Mouse (Mus musculus) cerebellum, postnatal 25 days (tissue): ENCODE data around the gene Son.

Source experiments
- DNase-seq, 2 experiments: peaks; one replicate each; pipeline ENCODE4 v3.0.0; 2021; ENCODE audit warnings: mixed read lengths in 2 of 2

Son gene

DNA sequence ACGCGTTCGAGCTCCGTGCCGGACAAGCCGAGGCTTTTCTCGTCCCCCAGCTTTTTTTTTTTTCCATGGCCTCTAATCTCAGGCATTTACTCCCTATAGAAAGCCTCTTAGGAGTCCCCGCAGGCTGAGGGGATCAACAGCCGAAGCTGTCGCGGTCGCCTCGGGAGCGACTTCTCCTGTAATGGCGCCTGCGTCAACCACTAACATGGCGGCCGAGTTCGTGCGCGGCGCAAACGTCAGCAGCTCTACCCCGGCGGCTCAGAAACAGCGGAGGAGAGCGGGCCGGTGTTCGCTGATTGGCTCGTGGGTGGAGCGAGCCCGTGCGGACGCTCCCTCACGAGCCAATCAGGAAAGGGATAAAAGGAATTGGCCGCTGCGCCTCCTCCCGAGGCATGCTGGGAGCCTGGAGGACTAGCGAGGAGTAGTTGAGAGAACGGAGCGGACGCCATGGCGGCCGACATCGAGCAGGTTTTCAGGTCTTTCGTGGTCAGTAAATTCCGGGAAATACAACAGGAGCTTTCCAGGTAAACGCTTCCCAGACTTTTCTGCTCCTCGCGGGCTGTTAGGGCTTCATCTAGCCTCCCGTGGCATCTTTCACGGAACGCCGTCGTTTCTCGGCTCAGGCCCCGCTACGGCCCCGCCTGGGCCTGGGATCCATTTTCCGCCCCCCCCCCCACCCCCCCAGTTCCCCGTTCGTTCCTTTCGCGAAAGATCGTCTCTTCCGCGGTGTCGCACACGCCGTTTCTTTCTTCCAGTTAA lies at the start of gene Son:
Gene Son, plus strand, starts transcription at position 46 of the 759 bp plus-strand sequence.
- peak; percentile 96 to 97 for DNase-seq

DNA sequence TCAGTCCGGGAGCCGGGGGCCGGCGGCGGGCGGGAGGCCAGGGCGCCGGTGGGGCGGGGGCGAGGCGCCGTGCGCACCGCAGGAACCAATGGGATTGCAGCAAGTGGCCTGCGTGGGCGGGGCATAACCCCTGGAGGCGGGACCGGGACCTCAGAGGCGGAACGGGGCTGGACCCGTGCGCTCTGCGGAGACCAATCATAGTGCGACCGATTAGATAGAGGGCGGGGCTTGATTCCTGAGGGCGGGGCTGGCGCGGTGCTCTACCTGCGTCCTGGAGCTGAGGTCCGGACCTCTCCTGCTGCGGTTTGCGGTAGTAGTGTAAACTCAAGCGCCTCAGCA lies 49.7 kb upstream of the Son start, which contains the start of gene Tmem50b:
Gene Tmem50b, minus strand, starts transcription at position 129 of the 339 bp plus-strand sequence.
- peak; percentile 100 for DNase-seq

DNA sequence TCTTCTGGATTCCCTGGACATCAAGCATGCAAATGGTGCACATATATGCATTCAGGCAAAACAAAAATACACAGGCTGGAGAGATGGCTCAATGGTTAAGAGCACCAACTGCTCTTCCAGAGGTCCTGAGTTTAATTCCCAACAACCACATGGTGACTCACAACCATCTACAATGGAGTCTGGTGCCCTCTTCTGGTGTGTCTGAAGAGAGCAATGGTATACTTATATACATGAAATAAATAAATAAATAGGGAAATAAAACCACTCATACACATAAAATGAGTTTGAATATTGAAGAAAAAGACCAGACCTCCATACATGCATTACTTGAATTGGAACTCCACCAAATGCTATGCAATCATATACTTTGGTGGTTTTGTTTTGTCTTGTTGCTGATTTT lies 48.1 kb upstream of the Son start:
- no peak for DNase-seq

DNA sequence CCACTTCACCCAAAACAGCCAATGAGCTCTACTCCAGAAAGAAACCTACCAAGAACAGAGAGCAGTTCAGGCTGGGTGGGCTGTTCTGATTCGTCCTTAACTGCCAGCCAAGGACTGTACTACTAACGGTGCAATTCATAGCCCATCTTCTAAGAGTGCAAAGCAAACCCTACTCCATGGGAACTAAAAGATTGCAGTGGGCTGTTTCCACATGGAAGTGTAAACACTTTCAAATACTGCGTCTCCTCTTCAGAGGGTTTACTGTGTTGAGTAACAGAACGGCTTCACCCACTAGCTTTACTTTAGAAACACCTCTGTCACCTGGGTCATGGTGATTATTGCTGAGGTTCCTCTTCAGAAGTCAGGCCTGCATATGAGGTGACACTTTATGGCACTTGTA lies 46.2 kb upstream of the Son start:
- DNase-seq, result no peak

DNA sequence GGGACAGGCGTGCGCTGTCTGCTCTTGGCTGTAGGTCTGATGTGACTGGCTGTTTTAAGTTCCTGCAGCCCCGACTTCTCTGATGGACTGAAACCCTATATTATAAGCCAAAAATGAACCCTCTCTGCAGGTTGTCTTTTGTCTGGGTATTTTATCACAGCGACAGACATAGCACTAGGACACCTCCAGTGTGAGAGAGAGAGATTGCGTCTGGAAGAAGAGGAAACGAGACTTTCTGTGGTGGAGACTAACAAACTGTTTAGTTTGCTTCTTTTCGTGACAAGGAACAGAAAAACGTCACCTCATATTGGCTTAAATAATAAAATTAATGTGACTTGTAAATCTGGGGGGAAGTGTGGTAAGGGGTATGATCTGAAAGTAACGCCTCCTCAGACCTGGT lies 45.6 kb upstream of the Son start:
- no peak for DNase-seq

DNA sequence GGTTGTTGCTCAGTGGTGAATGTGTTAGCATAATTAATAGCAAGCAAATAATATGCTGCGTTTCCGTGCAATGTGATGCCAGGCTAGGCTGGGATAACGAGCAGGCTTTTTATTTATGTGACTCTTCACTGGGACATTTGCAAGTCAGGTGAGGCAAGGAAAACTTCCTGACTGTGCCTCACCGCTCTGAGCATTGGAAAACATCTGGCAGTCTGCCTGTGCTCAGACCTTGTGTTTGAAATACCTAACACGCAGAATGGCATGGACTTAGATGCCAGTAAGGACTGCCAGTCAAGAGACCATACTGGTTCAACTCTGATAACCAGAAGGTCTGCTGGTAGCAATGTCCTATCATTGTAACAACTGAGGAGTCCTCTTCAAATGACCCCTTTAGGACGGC lies 42.1 kb upstream of the Son start:
- no peak for DNase-seq

DNA sequence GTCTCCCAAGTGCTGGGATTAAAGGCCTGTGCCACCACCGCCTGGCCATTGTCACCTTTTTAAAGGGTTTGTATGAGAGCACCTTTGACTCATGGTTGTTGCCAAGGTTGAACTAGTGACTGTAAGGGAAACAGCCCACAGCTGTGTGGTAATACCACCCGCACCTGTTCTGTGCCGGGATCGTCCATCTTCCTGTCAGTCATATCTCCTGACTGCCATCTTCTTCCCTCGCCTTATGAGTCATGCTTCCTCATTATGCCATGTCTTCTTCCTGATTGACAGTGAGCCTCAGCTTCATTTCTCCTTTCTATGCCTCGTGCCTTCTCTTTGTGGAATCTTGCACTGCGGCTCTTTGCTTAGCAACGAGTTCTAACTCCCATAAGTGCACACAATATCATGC lies 40.3 kb upstream of the Son start:
- DNase-seq, result no peak

DNA sequence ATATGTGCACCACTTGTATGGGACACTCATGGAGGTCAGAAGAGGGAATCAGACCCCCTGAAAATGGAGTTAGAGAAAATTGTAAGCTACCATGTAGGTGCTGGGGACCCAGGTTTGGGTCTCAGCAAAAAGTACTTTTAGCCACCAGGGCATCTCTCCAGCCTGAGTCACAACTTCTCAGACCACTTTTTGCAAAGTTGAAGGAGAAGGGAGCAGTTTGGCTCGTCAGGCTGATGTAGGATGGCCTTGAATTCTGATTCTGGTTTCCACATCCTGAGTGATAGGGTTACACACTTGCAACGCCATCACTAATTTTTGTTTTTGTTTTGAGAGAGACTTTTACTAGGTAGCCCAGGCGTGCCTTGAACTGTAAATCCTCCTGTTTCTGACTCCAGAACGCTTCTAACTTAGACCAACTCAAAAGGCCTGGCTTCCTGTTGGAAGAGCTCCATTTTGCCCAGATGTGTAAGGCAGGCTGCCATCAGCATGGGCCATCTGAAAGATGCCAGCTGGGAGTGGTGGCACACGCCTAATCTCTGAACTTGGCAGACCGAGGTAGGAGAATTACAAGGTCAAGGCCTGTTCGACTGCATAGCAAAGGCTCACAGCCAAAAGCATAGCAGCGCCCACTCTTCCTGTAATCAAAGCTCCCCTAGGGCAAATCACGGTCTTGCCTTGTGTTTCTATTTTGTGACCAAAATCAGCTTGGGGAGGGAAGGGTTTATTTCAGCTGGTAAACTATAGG lies 37.6 kb upstream of the Son start:
- no peak for DNase-seq

DNA sequence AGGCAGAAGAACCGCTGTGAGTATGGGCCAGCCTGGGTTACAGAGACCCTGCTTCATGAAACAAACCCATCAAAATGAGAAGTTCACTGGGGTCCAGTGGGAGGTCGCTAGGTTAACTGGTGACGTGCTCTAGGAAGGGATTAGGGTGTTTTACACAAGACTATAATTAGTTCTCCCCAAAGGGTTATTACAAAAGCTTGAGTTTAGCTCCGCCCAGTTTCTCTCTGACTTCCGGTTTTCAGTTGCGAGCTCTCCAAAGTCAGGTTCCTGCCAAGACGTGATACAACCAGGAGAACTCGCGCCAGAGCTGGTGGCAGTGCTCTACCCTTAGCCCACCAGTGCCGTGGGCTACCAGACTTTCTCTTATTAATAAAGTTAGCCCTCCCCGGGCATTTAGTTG lies 36.1 kb upstream of the Son start:
- no peak for DNase-seq

DNA sequence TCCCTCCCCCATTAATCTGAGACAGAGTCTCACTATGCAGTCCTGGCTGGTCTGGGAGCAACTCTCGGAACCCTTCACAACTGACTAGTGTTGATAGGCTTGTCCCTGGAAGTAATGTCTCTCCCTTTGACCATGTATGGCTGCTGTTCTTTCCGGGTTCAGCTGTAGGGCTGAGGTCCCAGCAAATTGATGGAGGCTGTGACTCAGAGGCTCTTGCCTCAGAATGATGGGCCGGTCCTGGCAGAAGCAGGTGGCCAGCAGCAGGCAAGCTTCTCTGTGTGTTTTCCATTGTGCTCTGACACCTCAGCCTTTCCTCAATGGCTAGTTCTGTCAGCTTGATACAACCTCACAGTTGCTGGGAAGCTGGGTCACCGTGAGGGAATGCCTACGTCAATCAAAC lies 34.8 kb upstream of the Son start:
- DNase-seq, result no peak

DNA sequence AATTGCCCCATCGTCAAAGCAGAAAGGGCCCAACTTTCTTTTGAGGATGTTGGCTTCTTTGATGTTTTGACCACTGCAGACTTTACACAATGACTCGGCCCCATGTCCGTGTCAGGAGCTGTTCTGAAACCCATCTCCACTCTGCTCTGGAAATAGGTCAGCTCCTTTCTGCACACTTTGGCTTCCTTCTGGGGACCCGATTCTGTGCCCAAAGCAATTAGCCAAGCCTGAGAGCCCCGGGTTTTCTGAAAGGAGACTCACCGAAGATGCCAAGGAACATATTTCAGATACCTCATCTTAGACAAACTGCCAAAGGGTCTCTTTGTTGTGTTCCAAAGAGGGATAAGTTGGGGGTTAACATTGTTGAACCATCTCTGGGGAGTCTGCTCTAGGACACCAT lies 32.8 kb upstream of the Son start:
- peak in 1 of 2 experiments; percentile 29 for DNase-seq

DNA sequence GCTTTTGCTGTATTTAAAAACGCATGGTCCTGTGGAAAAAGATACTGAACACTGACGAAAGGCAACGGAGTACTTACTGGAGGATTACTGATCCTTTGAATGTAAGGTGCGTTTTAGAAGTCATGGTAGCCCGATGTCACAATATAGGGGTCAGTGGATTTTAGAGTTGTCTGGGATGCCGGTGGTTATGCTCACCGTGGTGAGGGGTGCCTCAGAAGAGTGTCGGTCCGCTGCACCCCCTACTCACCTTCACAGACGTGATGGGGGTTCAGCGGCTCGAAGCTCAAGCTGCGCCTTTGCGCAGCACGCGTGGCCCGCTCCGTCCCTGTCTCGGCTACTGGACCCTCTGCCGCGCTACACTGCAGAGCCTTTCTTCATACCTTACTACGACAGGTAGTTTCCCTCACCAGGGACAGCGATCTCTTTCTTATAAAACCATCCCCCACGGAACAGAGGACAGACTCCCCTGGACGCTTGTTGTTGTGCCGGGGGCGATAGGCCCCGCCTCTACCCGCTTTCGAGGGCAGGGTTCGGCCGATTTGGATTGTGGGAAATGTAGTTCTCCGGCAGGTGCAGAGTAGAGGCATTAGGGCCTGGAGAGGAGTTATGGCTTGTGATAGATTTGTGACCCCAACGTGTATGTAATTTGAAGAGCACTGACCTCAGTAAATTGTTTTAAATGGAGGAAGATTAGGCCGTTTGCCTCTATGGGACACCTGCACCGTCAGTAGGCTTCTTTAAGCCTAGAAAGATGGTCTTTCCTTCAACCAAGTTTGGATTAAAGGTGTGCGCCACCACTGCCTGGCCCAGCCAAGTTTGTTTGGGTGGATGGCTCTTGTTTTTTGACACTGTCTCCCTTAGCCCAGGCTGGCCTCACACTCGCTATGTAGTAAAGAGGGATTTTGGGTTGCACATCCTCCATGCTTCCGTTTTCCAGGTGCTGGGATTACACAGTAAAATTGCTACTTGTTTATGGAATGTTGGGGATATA lies 28.5 kb upstream of the Son start, which contains the start of gene Dnajc28:
Gene Dnajc28, minus strand, starts transcription at position 516 of the 991 bp plus-strand sequence.
- DNase-seq, result peak; percentile 87 to 91

DNA sequence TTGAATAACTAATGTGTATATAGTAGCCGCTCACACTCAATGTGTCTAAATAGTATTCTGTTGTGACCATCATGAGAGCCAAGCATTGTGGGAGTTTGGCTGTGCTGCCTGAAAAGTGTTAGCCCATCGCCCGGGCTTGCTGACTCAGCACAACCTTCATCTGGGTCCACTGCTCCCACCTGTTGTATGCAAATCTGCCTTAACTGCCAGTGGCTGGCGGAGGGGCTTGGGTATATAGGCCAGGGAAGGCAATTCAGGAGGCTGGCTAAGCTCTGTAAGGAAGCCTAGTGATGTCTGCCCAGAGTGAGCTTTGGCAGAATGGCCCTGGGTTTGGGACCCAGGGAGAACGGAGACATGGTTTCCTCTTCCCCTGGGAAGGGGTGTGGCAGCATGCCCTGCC lies 27.1 kb upstream of the Son start:
- no peak for DNase-seq

DNA sequence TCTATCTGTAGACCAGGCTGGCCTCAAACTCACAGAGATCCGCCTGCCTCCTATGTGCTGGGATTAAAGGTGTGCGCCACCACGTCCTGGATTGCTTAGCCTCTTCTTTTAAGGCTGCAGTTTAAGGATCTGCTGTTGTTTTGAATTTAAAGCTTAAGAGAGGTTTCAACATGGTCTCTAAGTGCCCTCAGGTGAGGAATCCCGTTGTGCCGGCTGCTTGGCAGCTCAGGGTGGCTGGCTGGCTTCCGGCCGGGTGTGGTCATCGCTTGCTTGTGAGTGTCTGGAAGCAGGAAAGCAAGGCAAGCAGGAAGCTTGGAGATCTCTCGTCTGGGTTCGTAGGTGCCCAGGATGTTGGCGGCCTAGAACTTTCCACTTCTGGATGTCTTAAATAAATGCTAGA lies 26.3 kb upstream of the Son start:
- DNase-seq, result no peak

DNA sequence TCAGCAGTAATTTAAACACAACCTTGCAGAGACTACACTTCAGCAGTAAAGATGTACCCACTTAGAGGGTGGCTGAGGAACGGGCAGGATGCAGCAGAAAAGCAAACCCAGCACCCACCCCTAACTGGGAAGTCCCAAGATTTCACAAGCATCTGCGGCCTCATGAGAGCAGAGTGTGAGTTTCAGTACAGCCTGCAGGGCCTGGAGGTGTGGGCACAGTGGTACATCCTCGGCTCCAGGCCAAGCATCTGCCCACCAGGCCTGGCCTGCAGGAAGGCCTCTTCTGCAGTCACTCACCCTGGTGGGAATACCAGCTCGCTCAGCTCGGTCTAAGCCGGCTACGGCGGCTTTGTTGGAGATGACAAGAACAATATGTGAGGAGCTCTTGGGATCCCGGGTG lies 24.2 kb upstream of the Son start:
- no peak for DNase-seq

DNA sequence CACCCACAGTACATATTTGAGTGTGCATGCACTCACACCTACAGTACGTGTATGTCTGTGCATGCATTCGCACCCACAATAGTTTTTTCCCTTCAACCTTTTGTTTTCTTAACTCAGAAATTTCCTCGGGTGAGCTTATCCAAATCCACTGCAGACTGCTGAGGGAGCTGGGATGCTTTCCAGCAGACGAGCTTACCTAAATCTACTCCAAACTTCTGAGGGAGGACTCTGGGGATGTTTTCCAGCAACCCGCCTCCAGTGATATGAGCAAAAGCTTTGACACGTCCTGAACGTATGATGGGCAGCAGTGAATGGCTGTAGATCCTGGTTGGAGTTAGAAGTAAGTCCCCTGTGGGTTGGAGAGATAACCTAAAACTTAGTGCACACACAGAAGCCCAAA lies 19.5 kb upstream of the Son start:
- no peak for DNase-seq

DNA sequence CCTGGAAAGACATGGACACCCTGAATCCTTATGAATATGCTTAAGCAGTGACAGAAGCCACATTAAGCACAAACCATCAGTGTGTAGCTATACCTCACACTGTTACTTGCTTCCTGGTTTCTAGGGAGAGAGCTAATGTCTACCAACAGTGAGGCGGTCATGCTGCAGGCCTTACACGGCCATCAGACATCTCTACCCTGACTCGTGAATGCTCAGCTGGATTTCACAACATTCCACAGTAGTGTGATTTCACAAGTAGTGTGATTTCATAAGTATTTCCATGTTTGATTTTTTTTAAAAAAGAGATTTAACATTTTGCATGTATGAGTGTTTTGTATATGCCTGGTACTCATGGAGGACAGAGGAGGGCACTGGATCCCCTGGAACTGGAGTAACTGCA lies 18.6 kb upstream of the Son start:
- no peak for DNase-seq

DNA sequence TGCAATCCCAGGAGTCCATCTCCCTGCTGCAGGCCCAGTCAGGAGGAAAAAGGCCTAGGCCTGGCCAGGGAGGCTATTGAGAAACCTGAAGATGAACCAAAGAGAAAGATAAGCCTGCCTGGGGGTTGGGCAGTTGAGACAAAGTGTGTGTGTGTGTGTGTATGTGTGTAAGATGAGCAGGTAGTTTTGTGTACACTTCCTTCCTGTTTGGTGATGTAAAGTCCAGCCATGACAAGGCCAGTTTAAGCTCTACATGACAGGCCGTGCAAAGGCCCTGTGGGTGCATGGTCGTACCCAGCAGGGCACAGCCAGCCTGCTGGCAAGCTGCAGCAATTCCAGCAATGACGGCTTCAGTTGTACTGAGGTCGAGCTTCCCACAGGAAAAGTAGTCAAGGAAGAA lies 17.6 kb upstream of the Son start:
- DNase-seq, result no peak

DNA sequence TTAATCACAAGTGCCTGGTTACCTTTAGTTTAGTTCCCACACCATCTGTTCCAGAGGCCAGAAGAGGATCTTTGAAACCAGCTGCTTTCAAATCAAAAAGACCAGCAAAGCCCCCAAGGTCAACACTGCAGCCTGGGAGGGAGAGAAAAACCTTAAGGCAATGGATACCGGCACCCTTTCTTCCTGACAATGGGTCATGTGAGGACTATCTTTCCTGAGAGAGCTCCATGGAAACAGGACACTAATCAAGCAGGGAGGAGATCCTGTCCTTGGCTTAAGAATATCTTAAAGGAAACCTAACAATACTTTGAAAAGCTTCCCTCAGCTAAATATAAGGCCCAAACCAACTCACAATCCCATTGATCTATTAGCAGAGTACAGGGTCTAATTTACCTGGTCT lies 16.7 kb upstream of the Son start:
- DNase-seq, result no peak

DNA sequence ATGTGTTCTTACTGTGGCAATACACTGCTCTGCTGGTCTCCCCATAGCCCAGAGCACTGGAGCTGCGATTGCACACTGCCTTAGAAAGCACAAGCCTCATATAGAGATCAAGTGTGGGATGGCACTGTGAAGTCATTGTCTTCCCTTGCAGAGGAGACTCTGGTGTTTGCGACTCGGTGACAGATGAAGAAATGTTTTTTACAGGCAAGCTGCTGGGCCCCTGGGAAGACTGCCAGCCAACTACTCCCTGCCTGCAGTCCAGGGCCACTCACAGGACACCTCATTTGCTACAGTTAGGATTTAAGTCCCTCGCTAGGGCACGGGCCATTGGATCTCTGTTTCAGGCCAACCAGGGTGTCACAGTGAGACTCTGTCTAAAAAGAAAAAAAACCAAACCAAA lies 14.9 kb upstream of the Son start:
- DNase-seq, result peak in 1 of 2 experiments; percentile 60

DNA sequence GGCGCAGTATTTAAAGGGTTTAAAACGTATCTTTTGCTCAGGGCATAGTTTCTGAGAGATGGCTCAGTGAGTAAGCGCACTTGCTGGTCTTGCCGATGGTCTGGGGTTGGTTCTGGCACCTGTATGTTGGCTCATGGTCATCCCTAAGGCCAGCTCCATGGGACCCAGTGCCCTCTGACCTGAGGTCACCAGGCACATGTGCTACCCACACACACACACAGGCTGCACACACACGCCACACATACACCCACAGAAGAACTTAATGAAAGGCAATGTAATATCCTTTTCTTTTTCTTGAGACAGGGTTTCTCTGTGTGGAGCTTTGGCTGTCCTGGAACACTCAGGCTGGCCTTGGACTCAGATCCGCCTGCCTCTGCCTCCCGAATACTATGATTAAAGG lies 14.4 kb upstream of the Son start:
- DNase-seq, result no peak

DNA sequence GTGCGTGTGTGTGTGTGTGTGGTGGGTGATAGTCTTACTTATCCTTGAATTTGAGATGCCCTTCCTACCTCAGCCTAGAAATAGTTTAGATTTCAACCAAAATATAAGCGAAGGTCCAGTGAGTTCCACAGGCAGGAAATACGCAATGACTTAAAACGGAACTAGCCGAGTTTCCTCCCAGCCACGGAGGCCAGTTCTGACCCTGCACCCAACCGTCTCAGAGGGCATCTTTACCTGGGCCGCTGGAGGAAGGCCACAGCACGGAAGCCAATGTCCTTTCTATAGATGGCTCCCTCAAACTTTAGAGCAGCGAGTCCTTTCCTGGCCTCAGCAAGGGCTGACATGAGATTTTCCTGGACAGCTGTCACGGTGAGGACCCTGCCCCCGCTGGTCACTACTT lies 13.7 kb upstream of the Son start:
- DNase-seq, result no peak

DNA sequence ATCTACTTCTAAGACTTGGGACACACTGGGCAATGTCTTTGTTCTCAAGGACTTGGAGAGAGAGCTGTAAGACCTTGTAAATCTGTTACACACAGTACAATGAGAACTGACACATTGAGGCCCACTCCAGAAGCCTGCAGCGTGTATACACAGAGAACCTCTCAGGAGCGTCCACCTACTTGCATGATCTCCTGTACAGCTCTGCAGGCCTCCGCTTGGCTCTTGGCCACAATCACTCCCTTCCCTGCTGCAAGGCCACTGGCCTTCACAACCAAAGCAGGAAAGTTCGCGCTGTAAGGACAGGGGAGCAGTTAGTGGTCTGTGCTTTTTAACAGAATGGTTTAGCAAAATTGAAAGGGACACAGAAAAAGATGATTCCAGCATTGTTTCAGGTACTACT lies 8.1 kb upstream of the Son start:
- no peak for DNase-seq
